Mouse (Mus musculus) erythroblast, embryonic 14.5 days (primary cell): ENCODE measurements at regions not wholly inside any gene's neighbourhood (a gene's known extent, or its start where the extent isn't known, plus 50 kb on each side); places are given as distances from the start of the nearest gene placed in this dataset.

Source experiments
- GATA1 ChIP-seq: IDR thresholded peaks from 2 replicates; pipeline ENCODE4 v1.6.1; 2012; ENCODE audit warnings: low read length, inconsistent platforms, mixed read lengths
- TAL1 ChIP-seq: IDR thresholded peaks from 3 replicates; pipeline ENCODE4 v1.6.1; 2012; ENCODE audit warnings: low read length, inconsistent platforms, mixed read lengths

GRCm38 (mm10) chr13:97320756-97321155, 79.9 kb downstream of the Enc1 start:
- no peak for TF ChIP-seq GATA1
- no peak for TF ChIP-seq TAL1
